Mouse (Mus musculus): ENCODE results near the gene Tiam1. TPM values are rescaled to one million over a fixed set of nuclear protein-coding genes. Genes with fewer than 3 reads are reported as not detected.

Gene Tiam1
- polyA plus RNA-seq, 1 experiment = 3.6 TPM

DNA sequence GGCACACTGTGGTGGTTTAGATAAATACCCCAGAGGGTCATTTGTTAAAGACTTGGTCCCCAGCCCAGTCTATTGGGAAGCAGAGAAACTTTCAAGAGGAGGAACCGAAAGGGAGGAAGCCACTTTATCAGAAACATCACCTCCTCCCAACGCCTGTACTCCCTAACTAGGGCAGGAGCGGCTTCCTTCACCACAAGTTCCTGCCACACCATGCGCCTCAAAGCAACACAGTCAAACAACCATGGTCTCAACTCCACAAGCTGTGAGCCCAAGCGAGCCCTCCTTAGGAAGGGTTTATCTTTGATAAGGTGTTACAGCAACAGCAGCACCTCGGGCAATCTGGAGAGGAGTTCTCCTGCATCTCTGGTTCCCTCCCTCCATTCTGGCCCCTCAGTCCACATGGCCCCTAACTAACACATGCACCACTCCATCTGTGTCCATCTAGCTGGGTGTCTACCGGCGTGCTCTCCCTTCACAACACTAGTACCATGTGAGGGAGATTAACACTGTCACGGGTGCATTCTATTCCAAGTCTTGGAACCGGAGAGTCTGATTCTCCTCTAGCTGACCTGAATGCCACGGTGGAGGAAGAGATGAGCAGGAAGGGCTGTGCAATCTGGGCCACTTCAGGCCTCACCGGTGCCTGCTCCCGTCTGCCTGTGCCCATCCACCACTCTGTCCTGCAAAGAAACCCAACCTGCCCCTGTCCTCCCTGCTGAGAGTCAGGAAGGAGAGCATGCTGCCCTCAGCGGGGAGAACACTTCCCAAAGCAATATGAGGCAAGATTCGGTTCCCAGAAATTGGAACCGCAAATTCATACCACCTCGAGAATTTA lies 149.4 kb downstream of the Tiam1 start:
- no peak for DNase-seq (ENCODE audit: low read depth)

DNA sequence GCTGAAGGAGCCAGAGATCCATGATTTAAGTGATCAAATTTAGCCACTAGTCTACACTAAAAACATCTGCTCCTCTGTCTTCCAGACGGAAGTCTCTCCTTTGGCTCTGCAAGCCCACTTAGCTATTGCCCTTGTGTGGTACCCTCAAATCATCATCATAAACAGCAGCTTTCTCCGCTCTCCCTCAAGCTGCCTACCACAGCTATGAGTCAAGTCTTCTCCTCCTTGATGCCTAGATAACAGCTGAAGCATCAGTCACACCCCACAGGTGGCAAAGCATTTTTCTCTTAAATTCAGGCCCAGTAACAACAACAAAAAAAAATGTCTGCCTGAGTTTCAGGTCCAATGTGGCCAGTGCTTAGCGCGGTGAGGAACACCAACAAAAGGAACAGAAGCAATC lies 150.1 kb downstream of the Tiam1 start:
- DNase-seq (ENCODE audit: low read depth) = no peak

DNA sequence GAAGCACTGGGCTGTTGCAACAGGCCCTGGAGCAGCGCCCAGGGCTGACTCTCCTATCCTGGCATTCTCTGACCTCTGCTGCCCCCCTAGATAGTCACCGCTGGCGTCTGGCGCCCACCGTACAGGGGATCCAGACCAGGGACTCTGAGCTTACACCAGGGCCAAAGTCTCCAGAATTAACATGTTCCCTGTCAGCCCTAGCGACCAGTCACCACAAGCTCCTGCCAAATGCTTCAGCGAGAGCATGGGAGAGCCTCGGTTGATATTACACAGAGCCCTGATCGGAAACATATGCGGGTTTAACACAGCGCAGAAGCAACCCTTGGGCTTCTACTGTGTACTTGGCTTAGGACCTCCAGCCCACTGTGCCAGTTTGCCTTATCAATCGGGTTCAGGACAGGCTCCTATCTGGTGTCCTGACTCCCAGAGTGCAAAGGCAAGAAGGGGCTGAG lies 151.8 kb downstream of the Tiam1 start:
- no peak for DNase-seq (ENCODE audit: low read depth)

DNA sequence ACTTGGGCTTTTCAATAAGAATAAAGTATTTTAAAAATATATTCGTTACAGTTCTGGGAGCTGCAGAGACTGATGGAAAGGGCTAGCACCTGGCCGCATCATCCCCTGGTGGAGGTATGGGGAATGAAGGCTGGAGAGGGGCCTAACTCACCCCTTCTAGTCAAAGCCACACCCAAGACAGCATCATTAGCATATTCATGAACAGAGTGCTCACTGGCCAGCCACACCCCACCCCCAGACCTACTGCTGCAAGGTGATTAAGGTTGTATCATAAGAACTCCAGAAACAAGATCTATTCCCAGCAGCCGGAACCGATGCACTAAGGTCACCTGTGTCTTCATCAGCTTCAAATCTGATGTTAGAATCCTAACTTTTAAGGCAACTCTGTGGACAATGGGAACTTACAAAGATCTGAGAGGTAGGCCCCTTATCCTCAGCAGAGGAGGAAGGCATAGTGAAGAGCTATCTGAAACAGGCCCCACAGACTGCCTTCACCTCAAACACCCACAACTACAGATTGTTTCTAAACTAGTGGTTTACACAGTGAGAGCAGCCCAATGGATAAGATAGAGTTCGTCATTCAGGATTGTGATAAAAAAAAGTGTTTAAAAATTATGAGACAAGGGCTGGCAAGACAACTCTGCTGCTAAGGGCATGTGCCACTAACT lies 153.1 kb downstream of the Tiam1 start:
- no peak for DNase-seq (ENCODE audit: low read depth)

DNA sequence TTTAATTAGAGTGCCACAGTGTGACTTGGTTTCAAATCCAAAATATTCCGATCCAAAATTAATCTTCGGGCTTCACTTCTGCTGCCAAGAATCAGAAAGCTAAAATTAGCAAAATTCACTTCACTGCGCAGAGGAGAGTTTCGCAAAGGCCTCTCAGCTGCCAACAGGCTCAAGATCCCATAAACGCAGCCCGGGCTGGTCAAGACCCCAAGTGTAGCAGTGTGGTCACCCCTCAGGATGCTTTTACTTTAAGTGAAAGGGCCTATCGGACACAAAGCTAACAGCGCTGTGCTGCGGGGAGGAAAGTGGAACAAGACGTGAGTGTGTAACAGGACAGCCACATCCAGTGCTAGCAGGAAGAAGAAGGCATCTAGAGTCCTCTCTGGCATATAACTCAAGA lies 153.8 kb downstream of the Tiam1 start:
- DNase-seq (ENCODE audit: low read depth) = no peak

DNA sequence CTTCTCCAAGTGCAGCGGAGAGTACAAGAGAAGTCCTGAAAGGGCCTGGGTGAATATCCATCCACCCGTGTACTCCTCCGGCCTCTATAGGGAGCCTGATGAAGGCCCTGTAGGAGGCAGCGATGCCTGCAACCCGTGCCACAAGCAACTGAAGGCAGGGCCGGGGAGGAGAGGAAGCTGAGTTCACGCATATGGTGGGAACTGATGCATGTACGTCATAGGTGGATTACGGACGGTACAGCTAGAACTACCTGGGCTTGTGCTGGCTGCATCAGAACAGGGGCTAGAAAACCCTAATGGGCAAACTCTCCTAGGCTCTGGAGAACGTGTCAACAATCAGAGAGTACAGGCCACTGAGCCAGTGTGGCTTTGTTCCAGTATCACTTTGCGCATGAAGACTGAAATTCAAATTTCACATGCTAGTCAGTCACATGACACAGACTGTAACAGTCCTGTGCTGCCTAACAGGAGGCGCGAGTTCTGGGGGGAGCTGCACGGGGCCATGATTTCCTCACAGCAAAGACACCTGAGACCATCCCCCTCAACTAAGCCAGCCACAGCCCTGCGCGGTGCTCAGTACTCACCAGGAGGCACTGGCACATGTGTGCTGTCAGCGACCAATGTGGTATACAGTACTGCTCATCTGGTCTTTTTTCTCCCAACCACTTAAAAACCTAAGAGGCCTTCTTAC lies 156.8 kb downstream of the Tiam1 start:
- no peak for DNase-seq (ENCODE audit: low read depth)

DNA sequence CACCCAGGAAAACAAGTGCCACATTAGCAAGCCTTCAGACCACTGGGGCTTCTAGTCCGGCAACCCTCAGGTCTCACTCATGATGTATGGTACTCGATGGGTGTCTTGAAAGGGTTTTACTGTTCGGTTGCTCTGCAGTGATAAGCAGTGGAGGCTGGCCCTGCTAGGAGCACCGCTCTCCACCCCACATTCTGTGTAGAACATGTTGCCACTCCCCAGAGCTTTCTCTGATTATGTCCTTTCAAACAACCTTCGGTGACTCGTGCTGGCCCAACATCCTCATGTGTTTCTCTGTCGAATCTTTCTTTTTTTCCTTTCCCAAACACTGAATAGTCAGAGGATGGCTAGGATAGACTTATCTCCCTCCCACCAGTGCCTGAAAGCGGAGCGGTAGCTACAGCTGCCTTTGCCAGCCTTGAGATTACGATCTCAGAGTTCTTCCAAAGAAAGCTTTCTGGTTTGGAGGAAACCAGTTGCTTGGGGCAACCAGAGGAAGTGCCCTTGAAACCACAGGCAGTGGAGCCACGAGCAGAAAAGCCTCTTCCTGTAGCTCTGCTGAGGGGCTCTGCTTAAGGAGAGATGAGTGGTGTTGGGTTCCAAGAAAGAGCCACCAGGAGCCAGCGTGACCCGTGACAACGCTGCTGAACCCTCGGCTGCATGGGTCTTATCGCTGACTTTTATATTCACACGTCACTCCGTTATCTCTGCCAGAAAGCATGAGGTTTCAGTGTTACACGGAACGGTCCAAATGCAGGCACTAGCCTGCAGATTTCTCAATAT lies 157.7 kb downstream of the Tiam1 start:
- peak; percentile 75 for DNase-seq (ENCODE audit: low read depth)

DNA sequence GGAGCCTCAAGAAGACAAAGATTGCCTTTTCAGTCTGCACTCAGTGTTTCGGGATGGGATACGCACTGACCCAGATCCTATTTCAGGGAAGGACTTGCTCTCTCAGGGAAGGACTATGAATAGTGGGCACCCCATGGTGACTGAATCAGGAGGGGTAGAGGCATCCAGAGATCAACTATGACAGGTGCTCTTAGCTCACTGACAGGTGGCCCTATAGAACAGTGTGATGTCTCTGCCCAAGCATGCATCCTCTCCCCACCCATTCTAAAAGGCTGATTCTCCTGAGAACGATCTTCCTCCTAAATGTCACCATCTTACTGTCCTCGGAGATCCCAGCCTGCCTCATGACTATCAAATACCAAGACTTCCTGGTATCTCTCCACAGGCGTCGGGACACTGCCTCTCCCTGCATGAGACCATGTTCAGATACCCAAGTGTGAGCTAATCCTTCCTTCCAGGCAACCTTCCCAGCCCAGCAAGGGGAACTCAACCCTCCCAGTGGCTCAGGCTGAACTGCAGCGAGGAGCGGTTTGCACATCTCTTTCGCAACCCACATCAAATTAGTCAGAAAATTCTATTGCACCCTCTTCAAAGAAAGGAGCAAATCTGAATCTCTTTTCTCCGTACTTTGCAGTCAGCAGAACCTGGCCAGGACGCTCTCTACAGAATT lies 163.4 kb downstream of the Tiam1 start:
- DNase-seq (ENCODE audit: low read depth) = no peak

DNA sequence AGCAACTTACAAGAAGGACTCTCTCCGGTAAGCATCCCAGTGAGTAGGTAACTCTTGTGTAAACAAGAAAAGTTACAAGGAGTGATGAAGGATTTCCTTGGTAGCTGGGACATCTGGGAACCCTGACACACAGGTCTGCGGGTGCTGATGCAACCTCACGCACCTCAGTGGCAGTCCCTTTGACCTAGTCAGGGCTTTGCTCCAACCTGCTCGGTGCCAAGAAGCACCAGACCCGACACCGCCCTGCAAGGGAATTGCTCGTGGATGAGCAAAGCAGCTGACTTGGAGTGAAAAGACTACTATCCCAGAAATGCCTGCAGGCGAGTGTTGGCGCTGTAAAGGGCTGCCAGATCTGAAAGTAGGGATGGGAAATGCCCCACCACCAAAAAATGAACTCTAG lies 168.1 kb downstream of the Tiam1 start:
- no peak for DNase-seq (ENCODE audit: low read depth)

DNA sequence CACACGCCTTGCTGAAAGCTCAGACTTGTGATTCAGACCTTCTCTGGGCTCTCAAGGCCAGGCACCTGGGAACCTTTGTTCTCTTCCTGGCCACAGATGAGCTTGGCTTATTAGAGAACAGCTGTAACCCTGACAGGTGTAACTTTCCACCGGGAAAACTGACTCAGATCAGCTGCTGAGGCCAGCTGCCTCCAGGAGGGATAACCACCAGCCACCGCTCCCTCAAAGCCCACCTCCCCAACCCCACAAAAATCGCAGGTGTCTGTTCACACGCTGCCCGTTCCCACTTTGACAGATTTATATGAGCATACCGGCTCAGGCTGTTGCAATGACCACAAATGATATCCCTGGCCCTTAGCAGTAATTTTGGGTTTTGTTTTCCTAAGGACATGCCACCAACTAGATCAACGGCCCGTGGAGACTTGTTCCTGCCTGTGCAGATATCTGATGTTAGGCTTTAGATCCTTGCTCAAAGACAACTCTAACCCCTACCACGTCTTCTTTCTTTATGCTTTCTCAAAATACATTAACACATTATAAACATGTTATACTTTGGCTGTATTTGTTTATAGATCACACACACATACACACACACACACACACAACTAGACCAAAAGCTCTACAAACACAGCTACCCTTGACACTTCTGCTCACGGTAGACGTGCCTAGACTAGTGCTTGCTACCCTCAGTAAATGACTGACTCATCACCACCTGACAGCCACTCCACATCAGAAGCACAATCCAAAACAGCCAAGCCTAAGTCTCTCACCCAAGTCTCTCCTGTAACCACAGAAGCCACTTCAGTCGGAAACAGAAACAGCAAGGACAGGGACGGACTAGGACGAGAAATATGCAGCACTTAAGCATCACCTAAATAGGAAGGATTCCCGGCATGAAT lies 169.5 kb downstream of the Tiam1 start:
- peak; percentile 56 for DNase-seq (ENCODE audit: low read depth)

DNA sequence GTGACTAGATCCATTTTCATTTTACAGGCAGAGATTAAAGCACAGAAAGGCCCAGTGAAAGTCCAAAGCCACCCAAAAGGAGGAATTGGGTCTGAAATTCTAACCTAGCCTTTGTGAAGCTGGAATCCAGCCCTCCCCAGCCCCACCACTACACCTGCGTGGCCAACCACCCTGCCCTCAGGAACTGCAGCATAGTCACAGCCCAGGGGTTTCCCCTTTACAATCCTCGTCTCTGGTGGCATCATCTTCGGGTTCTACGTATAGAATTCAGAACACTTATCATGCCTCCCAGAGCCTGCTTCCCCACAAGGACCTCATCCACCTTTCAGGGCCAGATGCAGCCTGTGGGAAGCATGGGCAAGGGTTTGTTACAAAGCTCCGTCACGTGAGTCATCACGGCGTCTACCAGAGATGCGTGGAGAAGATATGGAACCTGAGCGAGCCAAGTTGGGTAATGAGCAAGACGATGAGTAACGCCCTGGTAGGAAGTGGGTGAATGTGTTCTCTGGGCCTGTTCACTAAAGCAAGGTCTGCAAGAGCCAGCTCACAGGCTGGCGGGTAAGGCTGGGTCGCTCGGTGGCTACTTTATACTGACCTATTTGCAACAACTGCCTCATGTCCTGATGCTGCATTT lies 170.6 kb downstream of the Tiam1 start:
- DNase-seq (ENCODE audit: low read depth) = peak; percentile 91

DNA sequence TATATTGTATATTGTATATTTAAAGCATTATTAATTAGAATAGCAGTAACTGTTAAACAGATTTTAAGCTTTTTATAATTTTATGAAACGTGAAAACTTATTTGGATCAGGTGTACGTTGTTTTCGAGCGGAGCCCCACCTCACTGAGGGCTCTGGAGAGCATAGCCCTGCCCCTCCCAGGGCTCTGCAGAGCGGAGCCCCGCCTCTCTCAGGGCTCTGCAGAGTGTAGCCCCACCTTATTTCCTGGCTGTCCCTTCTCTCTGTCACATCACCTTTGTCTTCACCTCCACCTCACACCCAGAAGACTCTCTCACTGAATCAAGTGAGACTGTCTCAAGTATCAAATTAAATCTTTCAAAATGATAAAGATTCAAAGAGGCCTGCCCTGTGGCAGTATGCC lies 171.6 kb downstream of the Tiam1 start:
- DNase-seq (ENCODE audit: low read depth) = no peak

DNA sequence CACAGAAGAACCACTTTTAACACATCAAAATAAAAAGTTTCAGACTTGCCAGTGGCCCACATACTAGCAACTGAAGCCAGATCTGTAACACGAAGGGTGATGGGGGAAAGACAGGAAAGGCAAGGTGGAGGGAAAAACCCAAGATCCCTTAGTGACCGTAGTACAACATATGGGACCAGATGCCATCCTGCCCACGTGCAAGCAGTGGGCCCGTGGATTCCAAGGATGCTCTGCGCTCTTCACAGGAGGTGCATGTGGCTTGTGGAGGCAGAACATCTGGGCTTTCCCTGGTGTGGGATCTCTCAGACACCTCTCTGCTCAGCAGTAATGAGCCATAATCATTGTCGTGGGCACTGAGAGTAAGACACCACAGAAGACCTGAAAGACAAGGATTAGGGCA lies 175.5 kb downstream of the Tiam1 start:
- DNase-seq (ENCODE audit: low read depth) = no peak

DNA sequence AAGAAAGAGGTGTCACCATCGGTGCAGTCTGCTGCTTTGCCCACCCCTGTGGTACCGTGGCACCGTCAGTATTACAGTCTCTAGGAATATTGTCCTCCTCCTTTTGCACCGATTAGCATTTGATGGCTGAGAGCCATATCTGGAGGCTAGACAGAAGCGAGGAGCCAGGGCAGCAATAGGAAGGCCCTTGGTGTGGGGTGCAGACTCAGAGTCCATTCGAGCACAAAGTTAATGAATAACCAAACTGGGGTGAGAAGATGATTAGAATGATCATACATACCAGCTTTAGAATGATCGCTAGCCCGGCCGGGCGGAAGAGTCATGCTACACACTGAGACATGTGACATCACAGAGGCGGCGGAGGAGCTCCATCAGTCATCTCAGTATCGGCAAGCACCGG lies 180.7 kb downstream of the Tiam1 start:
- no peak for DNase-seq (ENCODE audit: low read depth)

DNA sequence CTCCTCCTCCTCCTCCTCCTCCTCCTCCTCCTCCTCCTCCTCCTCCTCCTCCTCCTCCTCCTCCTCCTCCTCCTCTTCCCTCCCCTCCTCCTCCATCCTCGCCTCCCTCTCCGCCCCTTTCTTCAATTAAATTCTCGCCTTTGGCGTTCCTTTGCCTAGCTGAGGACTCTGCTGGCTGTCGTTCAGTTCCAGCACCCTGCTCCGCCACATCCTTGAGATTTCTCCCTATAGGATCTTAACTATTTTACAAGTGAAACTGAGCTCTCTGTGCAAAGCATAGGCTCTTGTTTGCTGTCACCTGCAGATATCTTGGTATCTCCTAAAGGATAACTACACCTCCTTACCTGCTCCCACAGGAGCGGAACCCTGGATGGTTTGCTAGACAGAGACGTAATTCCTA lies 182.7 kb downstream of the Tiam1 start:
- DNase-seq (ENCODE audit: low read depth) = no peak

DNA sequence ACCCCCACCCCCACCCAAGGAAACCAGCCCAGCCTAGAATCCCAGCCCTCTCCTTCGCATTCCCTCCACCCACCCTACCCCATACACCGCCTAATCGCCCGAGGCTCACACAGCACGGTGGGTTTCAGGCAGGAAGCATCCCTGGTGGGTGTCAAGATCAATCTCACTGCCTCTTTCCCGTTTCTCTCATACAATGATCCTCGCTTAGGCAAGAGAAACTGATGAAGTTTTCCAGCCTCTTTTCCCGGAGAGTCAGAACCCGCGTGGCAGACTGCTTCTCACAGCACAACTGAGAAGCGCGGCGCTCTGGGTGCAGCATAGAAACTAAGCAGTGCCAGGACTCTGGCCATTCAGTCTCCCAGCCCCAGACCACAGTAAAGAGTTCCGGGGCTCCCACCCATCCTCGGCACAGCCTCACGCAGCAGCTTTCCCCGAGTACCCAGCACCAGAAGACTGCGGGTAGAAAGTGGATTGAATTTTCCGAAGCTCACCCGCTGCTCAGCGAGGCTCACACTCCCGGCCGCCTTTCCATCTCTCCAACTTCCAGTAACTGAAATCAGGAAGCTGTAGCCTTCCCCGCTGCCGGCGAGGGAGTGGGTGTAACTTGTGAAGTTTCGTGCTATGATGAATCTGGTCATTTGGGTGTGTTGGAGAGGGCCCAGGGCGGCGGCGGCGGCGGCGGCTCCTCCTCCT lies 183.2 kb downstream of the Tiam1 start:
- DNase-seq (ENCODE audit: low read depth) = no peak

DNA sequence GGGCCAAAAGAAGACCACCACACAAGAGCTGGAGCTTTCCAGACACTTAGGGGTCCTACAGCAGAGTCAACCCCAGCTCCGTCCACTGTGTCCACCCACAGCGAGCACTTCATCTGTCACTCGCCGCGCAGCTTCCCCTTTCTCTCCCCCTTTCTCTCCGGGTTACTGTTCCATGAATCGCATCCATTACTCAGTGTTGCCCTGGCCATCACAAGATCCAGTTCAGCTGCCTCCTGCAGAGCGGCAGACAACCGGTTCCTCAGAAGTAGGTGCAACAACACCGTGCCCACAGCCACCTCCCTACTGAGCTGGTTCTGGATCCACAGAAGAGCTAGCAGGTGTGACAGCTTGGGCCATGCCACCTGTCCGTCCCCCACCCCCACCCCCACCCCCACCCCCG lies 184.6 kb downstream of the Tiam1 start:
- DNase-seq (ENCODE audit: low read depth) = no peak

DNA sequence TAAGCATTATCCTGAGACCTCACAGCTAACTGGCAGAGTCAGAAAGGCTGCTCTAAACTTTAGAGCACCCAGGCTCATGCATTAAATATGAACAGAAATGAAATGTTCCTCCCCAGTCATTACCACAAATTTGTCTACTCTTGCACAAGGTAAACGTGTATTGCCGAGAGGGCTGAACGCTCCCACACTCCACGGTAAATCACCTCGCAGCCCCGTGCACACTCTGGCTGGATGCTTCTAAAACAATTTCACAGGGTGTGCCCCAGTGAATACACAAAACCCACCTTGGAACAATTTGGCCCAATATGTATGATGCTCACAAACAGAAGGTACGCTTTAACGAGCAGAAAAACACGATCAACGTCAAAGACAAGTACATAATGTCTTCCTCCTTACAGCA lies 185.5 kb downstream of the Tiam1 start:
- DNase-seq (ENCODE audit: low read depth) = no peak

DNA sequence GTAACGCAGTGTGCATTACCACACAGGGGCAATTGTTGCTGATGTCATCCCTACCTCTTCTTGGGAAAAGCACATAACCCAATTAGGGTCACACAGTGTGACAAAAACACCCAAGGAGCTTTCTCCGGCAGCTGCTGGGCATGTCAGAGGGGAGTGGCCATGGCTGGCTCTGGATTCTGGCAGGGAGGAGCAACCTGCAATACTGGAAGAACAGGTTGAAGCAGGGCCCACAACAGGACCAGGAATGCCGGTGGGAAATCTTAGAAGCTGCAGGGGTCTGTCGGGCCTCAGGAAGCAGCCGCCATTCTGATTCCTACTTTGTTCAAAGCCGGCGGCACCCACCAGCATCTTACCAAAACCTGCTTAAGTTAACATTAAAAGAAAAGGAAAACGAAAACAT lies 189.0 kb downstream of the Tiam1 start:
- no peak for DNase-seq (ENCODE audit: low read depth)

Data from gonadal fat pad, adult 2 months (tissue).